Mouse (Mus musculus): ENCODE results near the gene Mtmr4. TPM values are rescaled to one million over a fixed set of nuclear protein-coding genes. Genes with fewer than 3 reads are reported as not detected.

The Mtmr4 gene
- 100 to 1,000 TPM in 1 of 2 experiments, 10 to 100 TPM in 1; 95.6 to 101 TPM for total RNA-seq (2021)

DNA sequence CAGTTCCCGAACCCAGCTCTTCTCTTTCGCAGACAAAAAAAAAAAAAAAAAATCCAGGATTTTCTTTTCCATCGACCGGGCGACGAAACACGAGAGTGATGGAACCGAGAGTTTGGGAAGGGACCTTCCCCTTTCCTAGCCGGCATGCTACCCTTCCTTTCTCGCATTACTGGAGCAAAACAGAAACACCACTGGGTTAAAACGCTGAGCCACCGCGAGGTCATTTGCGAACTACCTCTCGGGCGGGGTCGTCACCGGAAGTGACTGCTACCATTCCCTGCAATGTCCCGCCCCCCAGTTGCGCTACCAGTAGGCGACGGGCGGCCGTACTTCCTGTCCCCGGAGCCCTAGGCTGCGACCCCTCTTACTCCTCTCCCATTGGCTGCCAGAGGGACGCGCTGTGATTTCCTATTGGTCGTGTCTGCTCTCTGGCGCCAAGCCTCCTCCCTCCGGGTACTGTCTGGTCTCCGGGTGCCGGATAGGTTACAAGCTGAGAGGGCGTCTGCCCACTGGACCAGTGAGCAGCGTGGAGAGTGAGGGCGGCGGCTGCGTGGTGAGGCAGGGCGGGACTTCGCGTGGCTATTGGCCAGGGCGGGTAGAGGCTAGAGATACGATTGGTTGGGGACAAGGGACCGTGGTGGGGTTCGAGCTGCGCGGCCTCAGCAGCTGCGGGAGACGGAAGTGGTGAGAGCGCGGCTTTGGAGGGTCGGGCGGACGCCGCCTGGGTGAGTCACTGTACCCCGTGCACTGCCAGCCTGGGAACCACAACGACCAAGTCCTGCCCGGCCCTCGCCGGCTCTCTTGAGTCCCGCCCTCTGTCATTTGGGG is at the start of gene Mtmr4:
Mtmr4 (plus strand) TSS at position 637 of the 828 bp plus-strand sequence.
- intact Hi-C loops (cut with DNase I): no loop called here
- peak; percentile 100 for DNase-seq

DNA sequence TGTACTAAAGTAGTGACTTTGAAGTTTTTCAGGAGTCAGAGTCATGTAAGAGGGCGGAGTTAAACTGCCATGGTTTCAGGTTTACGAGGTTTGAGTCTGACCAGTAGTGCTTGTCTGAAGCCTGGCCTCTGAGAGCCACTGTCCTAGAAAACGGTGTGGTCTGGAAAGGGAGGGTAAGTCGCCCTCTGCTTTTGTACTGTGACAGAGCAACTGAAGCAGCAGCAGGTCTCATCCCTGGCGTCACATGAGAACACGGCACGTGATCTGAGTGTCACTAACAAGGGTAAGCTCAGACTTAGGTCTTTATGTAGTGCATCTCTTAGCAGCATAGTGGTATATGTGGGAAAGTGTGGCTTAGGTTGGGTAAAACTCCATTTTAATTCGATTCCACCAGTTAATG is 49.7 kb upstream of the Mtmr4 start:
- intact Hi-C loops (cut with DNase I): no loop called here
- peak; percentile 22 for DNase-seq

DNA sequence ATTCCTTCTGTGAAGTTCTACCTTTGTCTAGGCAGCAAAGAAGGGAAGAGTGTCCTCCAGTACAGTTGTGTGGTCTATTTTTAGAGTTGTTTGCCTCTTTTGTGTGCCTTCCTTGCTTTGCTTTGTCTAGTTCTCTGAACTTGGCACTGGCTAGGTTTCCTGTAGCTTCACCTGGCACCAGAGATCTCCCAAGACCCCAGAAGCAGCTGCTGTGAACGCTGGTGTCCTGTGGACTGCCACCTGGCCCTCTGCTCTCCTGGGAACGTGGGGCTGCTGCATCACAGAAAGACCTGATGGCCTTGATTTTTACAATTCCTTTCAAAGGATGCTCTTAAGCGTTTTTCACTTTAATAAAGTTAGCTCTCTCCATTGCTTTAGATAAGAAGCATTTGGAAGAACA is 49.1 kb upstream of the Mtmr4 start:
- DNase-seq: peak; percentile 78
- intact Hi-C loops (cut with DNase I): no loop called here

DNA sequence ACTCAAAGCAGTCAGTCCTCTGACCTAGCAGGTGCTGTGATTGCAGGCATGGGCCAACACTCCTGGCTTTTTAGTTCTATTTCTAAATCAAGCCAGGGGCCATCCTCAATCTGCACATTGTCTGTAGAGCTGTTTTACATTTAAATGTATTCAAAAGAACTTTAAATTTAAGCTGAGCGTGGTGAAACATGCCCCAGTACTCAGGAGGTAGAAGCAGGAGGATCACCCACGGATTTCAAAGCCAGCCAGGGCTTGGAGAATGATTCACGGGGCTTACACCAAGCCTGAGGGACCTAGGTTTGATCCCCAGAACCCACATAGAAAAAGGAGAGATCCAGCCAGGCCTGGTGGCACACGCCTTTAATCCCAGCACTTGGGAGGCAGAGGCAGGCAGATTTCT is 38.6 kb upstream of the Mtmr4 start:
- DNase-seq: no peak
- intact Hi-C loops (cut with DNase I): no loop called here

DNA sequence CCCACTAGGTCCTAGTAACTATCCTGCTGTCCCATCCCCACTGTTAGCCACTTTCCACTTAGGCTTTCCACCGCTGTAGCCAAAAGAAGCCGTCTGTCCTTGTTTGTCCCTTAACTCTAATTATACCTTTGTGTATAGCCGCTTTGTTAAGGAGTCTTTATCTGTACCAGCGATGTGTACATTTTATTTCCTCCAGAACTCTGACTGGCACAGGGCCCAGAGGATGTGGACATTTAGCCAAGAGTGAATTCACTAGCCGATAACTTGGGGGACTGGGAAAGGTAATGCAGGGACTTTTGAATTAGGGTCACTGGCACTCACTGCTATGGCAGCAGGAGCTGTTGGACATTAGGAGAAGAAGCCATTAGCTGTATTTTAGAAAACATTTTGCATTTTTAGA is 37.6 kb upstream of the Mtmr4 start:
- DNase-seq: no peak
- intact Hi-C loops (cut with DNase I): no loop called here

DNA sequence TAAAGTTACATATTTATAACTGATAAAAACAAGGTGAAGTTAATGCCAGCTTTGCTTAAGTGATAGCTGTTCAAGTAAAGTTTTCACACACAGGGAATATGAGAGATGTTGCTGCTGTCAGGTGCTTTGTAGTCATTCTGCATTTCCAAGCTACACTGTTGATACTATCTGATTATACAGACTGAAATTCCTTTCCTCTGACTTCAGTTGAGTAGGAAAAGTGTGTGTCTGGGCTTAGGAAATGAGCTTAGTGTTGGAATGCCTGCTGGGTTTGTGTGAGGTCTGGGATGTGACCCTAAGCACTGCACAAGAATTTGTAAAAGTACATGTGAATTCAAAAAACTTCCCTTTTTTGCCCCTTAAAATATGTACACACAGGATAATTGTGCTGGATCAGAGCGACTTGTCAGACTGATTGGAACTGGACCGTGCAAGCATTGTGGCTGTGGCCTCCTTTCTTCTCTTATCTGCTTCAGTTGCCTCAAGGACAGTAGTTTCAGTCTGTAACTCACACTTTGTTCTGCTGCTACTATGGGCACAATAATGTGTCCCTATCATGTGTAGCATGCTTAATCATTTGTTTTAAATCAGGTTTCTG is 36.8 kb upstream of the Mtmr4 start:
- intact Hi-C loops (cut with DNase I): no loop called here

GRCm38 (mm10) chr11:87561208-87561607 is 30.8 kb upstream of the Mtmr4 start:
- intact Hi-C loops (cut with DNase I): no loop called here
- no peak for DNase-seq

More for the DNA sequence above, 36.8 kb upstream of the Mtmr4 start:
- no peak for DNase-seq

GRCm38 (mm10) chr11:87566501-87566900 is 25.5 kb upstream of the Mtmr4 start, which contains the start of gene Gm11492:
Gene Gm11492, plus strand, starts transcription at chr11:87566653.
- DNase-seq: no peak
- intact Hi-C loops (cut with DNase I): no loop called here

GRCm38 (mm10) chr11:87568255-87568953 is 23.6 kb upstream of the Mtmr4 start, which contains the start of gene Sept4:
Gene Sept4, plus strand, starts transcription at chr11:87568903.
- DNase-seq: no peak
- intact Hi-C loops (cut with DNase I): no loop called here

- no peak for DNase-seq
- intact Hi-C loops (cut with DNase I): no loop called here
Measured at GRCm38 (mm10) chr11:87570743-87571142, 21.2 kb upstream of the Mtmr4 start.

DNA sequence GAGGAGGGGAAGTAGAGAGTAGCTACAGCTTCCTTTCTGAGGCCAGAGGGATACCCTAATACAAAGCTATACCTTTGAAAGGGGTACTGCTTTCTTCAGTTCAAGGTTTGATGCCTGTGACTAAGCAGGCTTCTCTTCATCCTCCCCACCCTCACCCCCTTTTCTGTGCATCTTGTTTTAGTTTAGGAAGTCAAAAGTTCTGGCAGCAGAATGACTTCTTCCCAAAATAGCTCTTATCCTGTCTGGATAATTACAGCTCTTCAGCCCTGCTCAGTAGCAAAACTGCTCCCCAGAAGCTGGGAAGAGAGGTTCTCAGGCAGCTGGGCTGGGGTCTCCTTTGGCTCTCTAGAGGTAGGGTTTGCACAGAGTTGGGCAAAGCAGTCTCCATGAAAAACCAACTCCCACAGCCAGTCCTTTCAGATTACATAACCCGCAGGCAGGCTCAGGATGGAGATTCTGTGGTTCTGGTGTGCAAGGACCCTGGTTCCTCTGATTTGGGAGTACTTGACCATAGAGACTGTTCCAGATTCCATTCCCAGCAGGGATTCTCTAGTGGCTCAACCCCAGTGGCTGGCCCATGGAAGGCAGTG is 20.5 kb upstream of the Mtmr4 start:
- DNase-seq: no peak
- intact Hi-C loops (cut with DNase I): no loop called here

GRCm38 (mm10) chr11:87573751-87574150 is 18.2 kb upstream of the Mtmr4 start:
- peak; percentile 71 for DNase-seq
- intact Hi-C loops (cut with DNase I): no loop called here

DNA sequence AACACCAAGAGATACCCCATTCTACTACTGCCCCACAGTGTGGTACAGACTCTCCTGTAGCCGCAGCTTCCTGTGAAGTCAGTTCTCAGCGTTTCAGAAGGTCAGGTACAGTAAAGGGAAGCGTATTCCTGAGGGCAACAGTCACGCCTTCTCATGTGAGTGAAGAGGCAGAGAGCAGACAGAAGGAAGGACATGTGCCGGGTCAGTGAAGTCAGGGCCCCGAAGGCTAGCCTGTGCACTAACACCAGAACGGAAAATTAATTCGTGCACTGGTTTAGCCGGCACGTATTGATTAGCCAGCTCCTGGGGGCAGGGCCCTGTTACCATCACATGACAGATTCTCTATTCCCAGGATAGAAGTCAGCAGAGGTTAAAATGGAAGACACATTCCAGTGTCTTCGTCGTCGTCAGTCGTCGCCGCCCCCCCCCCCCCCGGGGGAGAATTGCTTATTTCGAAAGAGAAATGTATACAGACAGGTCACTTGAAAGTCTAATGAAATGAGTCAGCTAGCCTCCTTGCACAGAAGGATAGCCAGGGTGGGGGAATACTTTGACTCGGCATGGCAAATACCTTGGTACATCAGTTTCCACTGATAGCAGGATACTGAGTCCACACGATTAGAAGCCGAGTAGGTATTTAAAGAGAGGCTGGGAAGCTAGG is 17.3 kb upstream of the Mtmr4 start:
- DNase-seq: no peak
- intact Hi-C loops (cut with DNase I): no loop called here

- intact Hi-C loops (cut with DNase I): no loop called here
- no peak for DNase-seq
Measured at GRCm38 (mm10) chr11:87577601-87578248, 14.2 kb upstream of the Mtmr4 start.

DNA sequence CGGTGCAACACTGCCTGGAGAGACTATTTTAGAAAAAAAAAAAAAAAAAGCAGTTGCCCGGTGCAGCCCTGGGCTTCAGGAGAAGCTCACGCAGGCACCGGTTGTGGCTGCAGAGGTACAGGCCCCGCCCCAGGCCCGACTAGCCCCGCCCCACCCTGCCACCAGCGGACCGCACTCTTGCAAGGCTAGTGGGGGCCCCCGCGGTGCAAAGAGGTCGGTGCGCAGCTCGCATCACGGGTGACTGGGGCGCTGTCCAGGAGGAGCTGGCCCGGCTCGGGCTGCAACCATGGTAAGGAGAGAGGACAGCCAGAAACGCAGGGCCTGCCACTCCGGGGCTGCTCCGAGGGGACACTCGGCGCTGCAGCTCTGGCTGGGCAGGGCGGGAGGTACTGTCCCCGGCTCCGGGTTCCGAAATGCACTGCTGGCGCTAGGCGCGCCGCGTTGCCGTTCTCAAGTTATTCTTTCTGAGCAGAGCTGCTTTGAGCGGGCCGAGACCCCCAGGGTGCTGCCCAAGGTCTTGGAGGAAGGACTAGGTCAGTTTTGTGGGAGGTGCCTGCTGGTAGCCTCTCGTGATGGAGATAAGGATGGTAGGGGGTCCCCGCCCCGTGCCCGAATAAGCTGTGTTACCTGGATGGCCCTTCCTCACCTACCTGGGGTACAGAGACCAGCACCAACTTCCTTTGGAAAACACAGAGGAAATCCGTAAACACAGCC is 13.6 kb upstream of the Mtmr4 start:
- peak; percentile 82 for DNase-seq
- intact Hi-C loops (cut with DNase I): no loop called here

DNA sequence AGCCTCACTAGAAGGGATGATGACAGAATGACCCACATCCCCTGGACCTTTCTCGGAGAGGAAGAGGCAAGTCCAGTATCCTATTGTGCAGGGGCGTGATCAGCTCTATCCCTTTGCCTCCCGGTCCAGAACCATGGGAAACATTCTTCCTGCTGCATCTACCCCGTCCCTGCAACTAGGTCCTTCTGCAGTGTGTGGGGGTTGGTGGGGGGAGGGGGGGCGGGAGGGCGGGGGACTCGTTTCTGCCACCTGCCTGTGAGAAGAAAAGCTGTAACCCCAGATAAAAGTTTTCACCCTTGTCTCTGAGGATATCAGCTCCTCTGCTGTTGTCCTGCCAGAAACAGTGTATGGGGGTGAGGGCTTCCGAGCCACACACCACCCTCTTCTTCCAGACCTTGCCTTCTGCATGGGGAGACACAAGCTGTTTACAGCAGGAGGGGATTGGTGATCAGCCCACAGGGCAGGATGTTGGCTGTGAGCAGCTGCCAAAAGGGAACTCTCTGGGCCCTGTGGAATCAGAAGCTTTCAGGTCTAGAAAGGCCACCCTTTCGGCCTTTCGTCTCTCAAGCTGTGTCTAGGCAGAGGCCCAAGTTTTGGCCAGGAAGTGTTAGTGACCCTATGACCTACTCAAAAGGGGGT is 12.9 kb upstream of the Mtmr4 start:
- peak; percentile 65 for DNase-seq
- intact Hi-C loops (cut with DNase I): no loop called here

DNA sequence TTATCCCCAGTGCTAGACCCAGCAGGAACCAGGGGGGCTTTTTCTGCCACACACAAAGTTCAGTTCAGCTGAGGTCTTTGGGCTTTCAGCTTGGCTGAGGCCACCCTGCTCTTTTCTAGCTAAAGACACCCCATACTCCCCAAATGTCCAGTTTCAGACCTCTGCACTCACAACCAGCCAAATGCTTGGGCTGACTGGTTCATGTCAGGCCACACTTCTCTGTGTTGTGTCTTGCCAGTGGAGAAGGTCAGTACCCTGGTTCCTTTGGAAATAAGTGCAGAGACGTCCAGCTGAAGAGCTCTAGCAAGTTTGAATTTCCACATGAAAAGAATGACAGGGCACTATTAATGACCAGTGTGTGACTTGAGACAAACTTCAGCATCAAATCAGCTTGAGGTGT is 12.2 kb upstream of the Mtmr4 start:
- DNase-seq: no peak
- intact Hi-C loops (cut with DNase I): no loop called here

- intact Hi-C loops (cut with DNase I): no loop called here
- no peak for DNase-seq
Measured at GRCm38 (mm10) chr11:87580543-87581085, 11.3 kb upstream of the Mtmr4 start.
